Mouse (Mus musculus) layer of hippocampus, postnatal 25 days (tissue): ENCODE measurements around the gene Magi1. TPM values are rescaled to one million over a fixed set of nuclear protein-coding genes. Genes with fewer than 3 reads are reported as not detected.
"Not testable (repeated sequence)": the region's sequence is repeated elsewhere in the genome, so short reads cannot be mapped to it uniquely, and the experiment has no call there.

Experiments
- DNase-seq, 2 experiments: peaks; one replicate each; pipeline ENCODE4 v3.0.0; 2022; ENCODE audit warnings: mixed read lengths in 2 of 2, low spot score in 1 of 2; ENCODE audit errors: extremely low spot score in 1 of 2
- total RNA-seq, 2 experiments: library from RNA; stranded (reverse); gene quantifications; 2 replicates each; pipeline ENCODE4 v1.2.3; 2021

The Magi1 gene
- total RNA-seq, 2 experiments from 2014 or later: 43.0 to 57.4 TPM

GRCm38 (mm10) chr6:93716686-93717625 lies 566.8 kb downstream of the Magi1 start:
- DNase-seq: no peak

- DNase-seq: no peak
Measured at GRCm38 (mm10) chr6:93715181-93716180, 568.2 kb downstream of the Magi1 start.

GRCm38 (mm10) chr6:93704350-93704749 lies 579.4 kb downstream of the Magi1 start:
- no peak for DNase-seq

- peak in 1 of 2 experiments; percentile 30 for DNase-seq
Measured at GRCm38 (mm10) chr6:93699436-93699835, 584.3 kb downstream of the Magi1 start.

- no peak for DNase-seq
Measured at GRCm38 (mm10) chr6:93697956-93698355, 585.8 kb downstream of the Magi1 start.

GRCm38 (mm10) chr6:93678766-93679165 lies 605.0 kb downstream of the Magi1 start:
- no peak for DNase-seq

- DNase-seq: no peak
Measured at GRCm38 (mm10) chr6:93666731-93667130, 617.0 kb downstream of the Magi1 start.

- no peak for DNase-seq
Measured at GRCm38 (mm10) chr6:93665056-93665805, 618.5 kb downstream of the Magi1 start.

GRCm38 (mm10) chr6:93661139-93661538 lies 622.6 kb downstream of the Magi1 start:
- no peak for DNase-seq

GRCm38 (mm10) chr6:93659534-93659933 lies 624.2 kb downstream of the Magi1 start:
- DNase-seq: no peak

- peak; percentile 30 to 74 for DNase-seq
Measured at GRCm38 (mm10) chr6:93657187-93657974, 626.3 kb downstream of the Magi1 start.

- no peak for DNase-seq
Measured at GRCm38 (mm10) chr6:93648581-93649230, 635.0 kb downstream of the Magi1 start.

GRCm38 (mm10) chr6:93629735-93630291 lies 653.9 kb downstream of the Magi1 start:
- DNase-seq: not testable (repeated sequence)

- DNase-seq: no peak
Measured at GRCm38 (mm10) chr6:93627200-93627599, 656.5 kb downstream of the Magi1 start.
